Mouse (Mus musculus) layer of hippocampus, adult 8-10 months (tissue): Measurements from ENCODE around the gene Il10. TPM values are rescaled to one million over a fixed set of nuclear protein-coding genes. Genes with fewer than 3 reads are reported as not detected.

ENCODE experiments used
- DNase-seq, 2 experiments: peaks; one replicate each; pipeline ENCODE4 v3.0.0; 2022; ENCODE audit warnings: low spot score in 2 of 2
- total RNA-seq, 4 experiments: library from RNA; stranded (reverse); gene quantifications; 2 replicates each; pipeline ENCODE4 v1.2.4; 2022

The Il10 gene
- not detected for total RNA-seq

GRCm38 (mm10) chr1:131019492-131020098, at the start of gene Il10:
TSS of gene Il10 (plus strand) at chr1:131019845.
- DNase-seq: no peak

DNA sequence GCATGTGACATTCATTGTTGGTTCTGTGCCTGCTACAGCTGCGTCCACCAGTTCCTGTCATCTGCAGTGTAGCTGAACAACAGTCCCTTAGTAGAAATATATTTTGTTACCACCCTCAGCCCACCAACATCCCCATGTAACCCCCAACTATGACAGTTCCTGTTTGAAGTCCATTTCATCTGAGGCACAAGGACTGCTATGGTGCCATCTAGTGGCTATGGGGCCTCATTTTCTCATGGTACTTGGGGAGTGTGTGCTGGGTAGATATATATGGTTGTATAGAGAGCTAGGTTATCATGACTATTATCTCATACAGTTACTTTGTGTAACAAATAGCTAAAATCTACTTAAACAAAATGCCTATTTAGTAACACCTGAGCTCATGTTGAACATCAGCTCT, 40.2 kb upstream of the Il10 start:
- peak in 1 of 2 experiments; percentile 21 for DNase-seq

DNA sequence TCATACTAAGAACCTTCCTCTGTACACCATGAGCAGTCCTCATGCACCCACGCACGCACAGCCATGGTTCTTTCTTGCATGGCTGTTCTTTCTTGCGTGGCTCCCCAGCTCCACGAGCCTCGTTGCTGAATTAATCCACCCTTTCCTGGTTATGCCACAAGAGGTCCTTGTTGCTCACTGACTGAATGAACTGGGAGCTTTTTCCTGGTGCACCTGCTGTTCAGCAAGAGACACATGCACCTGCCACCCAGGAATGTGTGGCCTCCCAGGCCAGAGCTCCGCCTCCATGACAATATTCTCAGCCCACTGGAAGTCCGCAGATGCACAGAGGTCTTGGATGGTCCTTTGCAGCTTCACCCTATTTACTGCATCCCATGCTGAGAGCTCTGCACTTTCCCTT, 35.2 kb upstream of the Il10 start:
- DNase-seq: peak in 1 of 2 experiments; percentile 15

DNA sequence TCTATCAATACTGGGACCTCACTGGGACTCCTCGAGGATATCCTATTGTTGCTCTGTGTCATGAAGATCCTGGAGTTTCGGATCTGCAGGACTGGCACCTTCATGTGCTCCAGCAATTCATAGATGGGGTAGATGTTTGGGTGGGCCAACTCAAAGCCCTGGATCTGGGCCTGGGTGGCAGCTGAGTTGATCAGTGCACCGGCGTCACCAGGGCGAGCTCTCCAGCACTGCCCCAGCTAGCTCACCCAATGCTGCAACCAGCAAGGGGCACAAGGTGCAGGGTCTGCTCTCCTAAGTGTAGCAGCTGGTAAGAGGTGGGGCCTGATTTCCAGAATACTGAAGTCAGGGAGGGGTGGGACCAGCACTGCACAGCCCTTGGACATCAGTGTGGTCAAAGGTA, 32.6 kb upstream of the Il10 start:
- no peak for DNase-seq

GRCm38 (mm10) chr1:130987418-130987817, 32.2 kb upstream of the Il10 start:
- no peak for DNase-seq

- no peak for DNase-seq
These were observed 30.3 kb upstream of the Il10 start for GRCm38 (mm10) chr1:130989331-130989730.

- DNase-seq: no peak
These were observed 29.2 kb upstream of the Il10 start for GRCm38 (mm10) chr1:130990448-130990847.

DNA sequence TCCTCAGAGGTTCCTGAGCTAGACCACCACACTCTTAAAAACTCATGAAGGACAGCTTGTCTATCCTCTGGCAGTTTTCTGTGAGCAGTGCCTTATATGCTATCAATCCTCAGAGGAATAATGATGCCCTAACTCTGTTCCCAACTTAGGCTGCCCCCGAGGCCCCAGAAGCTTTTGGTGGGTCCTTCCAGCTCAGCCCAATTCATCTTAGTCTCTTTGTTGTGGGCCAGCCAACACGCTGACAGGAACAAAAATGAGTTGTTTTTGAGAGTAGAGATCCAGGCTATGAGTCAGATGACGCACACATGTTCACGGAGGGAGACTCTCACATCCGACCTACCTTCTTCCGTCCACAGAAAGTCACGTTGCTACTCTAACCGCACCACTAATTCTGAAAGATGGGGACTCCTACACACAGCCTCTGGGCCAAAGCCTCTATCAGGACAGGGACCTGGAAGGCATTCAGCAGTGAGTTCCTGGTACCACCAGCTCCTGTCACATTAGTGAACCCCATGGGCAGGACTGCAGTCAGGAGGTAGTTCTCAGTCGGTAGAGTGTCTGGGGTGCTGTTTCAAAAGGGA, 26.0 kb upstream of the Il10 start:
- no peak for DNase-seq

GRCm38 (mm10) chr1:130995515-130995914, 24.1 kb upstream of the Il10 start:
- no peak for DNase-seq

DNA sequence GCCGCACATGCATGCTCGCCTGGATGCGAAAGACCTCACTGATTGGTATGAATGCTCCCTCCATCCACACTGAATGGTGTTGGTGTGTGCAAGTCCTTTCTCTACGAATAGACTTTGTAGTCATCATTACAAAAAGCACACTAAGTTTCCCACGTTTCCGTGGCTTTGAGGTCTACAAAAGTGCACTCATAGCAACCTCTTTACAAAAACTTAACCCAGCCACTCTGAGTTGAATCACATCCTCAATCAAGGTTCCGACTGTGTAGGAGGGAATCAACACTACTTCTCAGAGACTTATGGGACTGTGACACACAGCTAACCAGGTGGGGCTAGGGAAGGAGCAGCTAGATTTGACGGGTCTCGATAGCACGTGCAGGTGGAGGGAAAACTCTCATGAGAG, 23.3 kb upstream of the Il10 start:
- DNase-seq: no peak

- DNase-seq: no peak
These were observed 22.2 kb upstream of the Il10 start for GRCm38 (mm10) chr1:130997441-130997840.

GRCm38 (mm10) chr1:130998321-130998720, 21.3 kb upstream of the Il10 start:
- DNase-seq: peak; percentile 19 to 45

DNA sequence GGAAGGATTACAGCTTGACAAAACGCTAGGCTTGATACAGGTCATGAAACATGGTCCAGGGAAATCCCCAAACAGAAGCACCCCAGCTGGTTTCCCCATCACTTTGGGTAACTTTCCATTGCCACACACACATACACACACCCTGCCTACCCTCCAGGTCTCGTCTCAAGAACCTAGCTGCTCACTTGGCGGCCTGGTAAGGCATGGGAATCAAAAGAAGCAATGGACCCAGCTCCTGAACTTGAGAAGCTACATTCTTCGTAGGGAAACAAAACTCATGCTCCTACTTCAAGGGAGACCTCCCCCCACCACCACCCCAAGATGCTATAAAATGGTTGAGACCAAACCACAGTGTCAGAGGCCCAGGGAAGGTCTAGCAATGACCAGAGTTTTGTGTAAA, 19.9 kb upstream of the Il10 start:
- no peak for DNase-seq

GRCm38 (mm10) chr1:131000296-131000695, 19.3 kb upstream of the Il10 start:
- no peak for DNase-seq

- DNase-seq: no peak
These were observed 17.1 kb upstream of the Il10 start for GRCm38 (mm10) chr1:131002561-131002960.

- DNase-seq: no peak
These were observed 16.4 kb upstream of the Il10 start for GRCm38 (mm10) chr1:131003037-131003922.

DNA sequence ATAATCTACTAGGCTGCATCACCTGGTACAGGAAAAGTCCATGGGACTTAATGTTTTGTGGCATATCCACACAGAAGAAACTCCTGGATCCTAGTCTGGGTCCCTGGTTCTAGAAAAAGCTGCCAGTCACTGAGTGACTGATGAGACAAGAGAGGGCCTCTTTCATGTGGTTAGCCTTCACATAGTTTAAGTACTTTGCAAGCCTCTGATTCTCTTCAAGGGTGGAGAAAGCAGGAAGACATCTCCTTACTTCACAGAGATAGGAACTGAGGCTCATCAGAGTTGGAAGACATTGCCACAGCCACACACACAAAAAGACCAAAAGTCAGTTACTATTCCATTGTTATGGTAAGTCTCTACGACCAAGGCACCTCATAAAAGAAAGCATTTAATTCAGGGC, 13.6 kb upstream of the Il10 start:
- DNase-seq: no peak

GRCm38 (mm10) chr1:131010201-131011153, 9.2 kb upstream of the Il10 start:
- DNase-seq: no peak

DNA sequence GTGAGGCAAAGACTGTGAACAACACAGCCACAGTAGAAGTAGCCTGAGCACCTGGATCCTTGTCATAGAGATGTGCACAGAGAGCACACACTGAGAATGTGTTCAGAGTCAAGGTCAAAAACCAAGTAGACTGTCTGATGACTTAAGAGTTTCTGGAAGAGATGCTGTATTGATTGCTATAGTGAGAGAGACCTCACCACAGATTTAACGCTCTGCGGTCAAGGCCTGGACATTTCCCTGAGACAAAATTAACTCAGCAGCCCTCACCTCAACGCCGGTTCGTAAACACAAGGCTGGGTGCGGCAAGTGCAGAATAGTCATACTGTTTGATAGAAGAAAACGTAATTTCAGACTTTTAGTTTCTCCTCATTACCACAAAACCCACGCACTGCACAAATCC, 7.2 kb upstream of the Il10 start:
- DNase-seq: no peak

DNA sequence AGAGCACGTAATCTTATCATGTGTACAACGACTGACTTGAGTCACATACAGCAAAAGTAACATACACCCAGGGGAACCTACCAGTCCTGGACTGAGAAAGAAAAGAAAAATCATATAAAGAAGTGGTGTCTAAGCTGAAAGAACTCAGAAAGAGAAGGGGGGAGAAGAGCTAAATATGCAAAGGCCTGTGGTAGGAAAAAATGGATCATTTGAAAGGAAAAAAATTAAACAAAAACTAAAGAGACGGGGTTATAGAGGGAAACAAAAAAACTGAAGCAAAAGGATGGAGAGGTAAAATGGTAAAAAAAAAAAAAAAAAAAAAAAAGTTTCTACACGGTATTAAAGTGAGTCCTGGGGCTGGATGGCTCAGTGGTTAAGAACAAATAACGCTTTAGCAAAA, 5.7 kb upstream of the Il10 start:
- DNase-seq: no peak

- DNase-seq: no peak
These were observed 4.4 kb upstream of the Il10 start for GRCm38 (mm10) chr1:131015281-131015680.
